30 mouse cellular contexts compared by ENCODE assay signal in genomic region chr5:102568764-102569163, GRCm38 (mm10).
A peak's percentile ranks its signal among the peaks of the same experiment; 100 is the strongest.
DNase-seq lines count a peak whose midpoint lies in the region; ATAC-seq and TF ChIP-seq lines count a peak whose summit lies in the region.
"Had no signal": no experiment of that assay in that cellular context is flagged by ENCODE, and none has a peak within 500 bp of the region (broad histone marks: within the 10 kb centered on the region; RNA-seq: fewer than 3 reads in every experiment).

No protein-coding gene starts in this region.

- H3K4me3 ChIP-seq in lung, postnatal 0 days (ENCODE audit: low read depth, low read length) = no peak overlapping the region
- no peak overlapping the region for H3K4me3 ChIP-seq in lung, adult 2 months (replicated peaks; ENCODE audit: extremely low read depth, low read depth, low read length)
- H3K4me3 ChIP-seq in hindbrain, embryonic 14.5 days (replicated peaks; ENCODE audit: low read length) = no peak overlapping the region
- no peak overlapping the region for H3K4me3 ChIP-seq in heart, embryonic 11.5 days (ENCODE audit: low read depth, low read length)
- H3K4me3 ChIP-seq: embryonic facial prominence, embryonic 13.5 days; forebrain, embryonic 10.5 days; forebrain, embryonic 15.5 days; gastrocnemius, adult 2 months; heart, adult 2 months; heart, embryonic 13.5 days; hindbrain, embryonic 10.5 days; kidney, embryonic 15.5 days; layer of hippocampus, adult 2 months; liver, embryonic 12.5 days; megakaryocyte, embryonic 14.5 days; midbrain, embryonic 12.5 days; neural tube, embryonic 13.5 days had no signal

- H3K27me3 ChIP-seq in lung, postnatal 0 days (replicated peaks; ENCODE audit: insufficient read depth, low read length) = no peaks in the 10 kb centered on the region
- no peaks in the 10 kb centered on the region for H3K27me3 ChIP-seq in hindbrain, embryonic 14.5 days (ENCODE audit: control insufficient read depth, insufficient read depth, low read length)
- H3K27me3 ChIP-seq in heart, embryonic 11.5 days (ENCODE audit: control insufficient read depth, insufficient read depth, low read length) = no peaks in the 10 kb centered on the region
- H3K27me3 ChIP-seq: embryonic facial prominence, embryonic 13.5 days; forebrain, embryonic 15.5 days; heart, embryonic 13.5 days; kidney, embryonic 15.5 days; liver, embryonic 12.5 days; megakaryocyte, embryonic 14.5 days; midbrain, embryonic 12.5 days; neural tube, embryonic 13.5 days had no signal

- 60% methylated on average over 5 of the region's 5 CpGs for WGBS in lung, postnatal 0 days
- WGBS in lung, adult 2 months = 59% methylated on average over 5 of the region's 5 CpGs
- WGBS in hindbrain, embryonic 14.5 days = 71% methylated on average over 5 of the region's 5 CpGs
- WGBS in heart, embryonic 11.5 days (ENCODE audit: insufficient replicate concordance) = 77% methylated on average over 5 of the region's 5 CpGs

- no peak overlapping the region for H3K4me2 ChIP-seq in lung, postnatal 0 days (replicated peaks; ENCODE audit: low read depth, low read length)
- H3K4me2 ChIP-seq in hindbrain, embryonic 14.5 days (replicated peaks) = no peak overlapping the region
- no peak overlapping the region for H3K4me2 ChIP-seq in heart, embryonic 11.5 days
- H3K4me2 ChIP-seq: embryonic facial prominence, embryonic 13.5 days; forebrain, embryonic 15.5 days; heart, embryonic 13.5 days; kidney, embryonic 15.5 days; liver, embryonic 12.5 days; midbrain, embryonic 12.5 days; neural tube, embryonic 13.5 days had no signal

- peak; percentile 66 for ATAC-seq in lung, postnatal 0 days
- ATAC-seq in hindbrain, embryonic 14.5 days (ENCODE audit: low FRiP score) = no peak
- ATAC-seq in heart, embryonic 11.5 days (replicated peaks; ENCODE audit: insufficient number of reproducible peaks, low FRiP score, low TSS enrichment) = no peak
- ATAC-seq: CD4-positive, CD25-positive, alpha-beta regulatory T cell, adult 4 months; forebrain, embryonic 15.5 days; intestine, postnatal 0 days; liver, embryonic 12.5 days; liver, postnatal 0 days had no signal

- TF ChIP-seq POLR2A in lung, adult 2 months (IDR thresholded peaks at IDR 0.05; ENCODE audit: borderline replicate concordance, extremely low read depth, low read depth, low read length) = no peak

- no peaks in the 10 kb centered on the region for H3K9me3 ChIP-seq in lung, postnatal 0 days (ENCODE audit: low read length)
- no peaks in the 10 kb centered on the region for H3K9me3 ChIP-seq in hindbrain, embryonic 14.5 days (ENCODE audit: control insufficient read depth, low read length)
- no peaks in the 10 kb centered on the region for H3K9me3 ChIP-seq in heart, embryonic 11.5 days (replicated peaks; ENCODE audit: control insufficient read depth, low read length)
- H3K9me3 ChIP-seq: embryonic facial prominence, embryonic 13.5 days; forebrain, embryonic 10.5 days; forebrain, embryonic 15.5 days; heart, embryonic 13.5 days; hindbrain, embryonic 10.5 days; kidney, embryonic 15.5 days; liver, embryonic 12.5 days; midbrain, embryonic 12.5 days; neural tube, embryonic 13.5 days had no signal

- no peak overlapping the region for H3K27ac ChIP-seq in lung, postnatal 0 days (ENCODE audit: low read length)
- H3K27ac ChIP-seq in hindbrain, embryonic 14.5 days = no peak overlapping the region
- H3K27ac ChIP-seq in heart, embryonic 11.5 days (ENCODE audit: low read depth, low read length) = no peak overlapping the region
- H3K27ac ChIP-seq: embryonic facial prominence, embryonic 13.5 days; forebrain, embryonic 10.5 days; forebrain, embryonic 15.5 days; gastrocnemius, adult 2 months; heart, adult 2 months; heart, embryonic 13.5 days; hindbrain, embryonic 10.5 days; kidney, embryonic 15.5 days; layer of hippocampus, adult 2 months; liver, embryonic 12.5 days; midbrain, embryonic 12.5 days; neural tube, embryonic 13.5 days had no signal

- no peaks in the 10 kb centered on the region for H3K36me3 ChIP-seq in lung, postnatal 0 days (ENCODE audit: insufficient read depth, low read length)
- H3K36me3 ChIP-seq in hindbrain, embryonic 14.5 days (replicated peaks; ENCODE audit: control insufficient read depth, insufficient read depth) = no peaks in the 10 kb centered on the region
- H3K36me3 ChIP-seq in heart, embryonic 11.5 days (ENCODE audit: control insufficient read depth, insufficient read depth, low read length) = no peaks in the 10 kb centered on the region
- H3K36me3 ChIP-seq: embryonic facial prominence, embryonic 13.5 days; forebrain, embryonic 10.5 days; forebrain, embryonic 15.5 days; heart, embryonic 13.5 days; hindbrain, embryonic 10.5 days; kidney, embryonic 15.5 days; liver, embryonic 12.5 days; midbrain, embryonic 12.5 days; neural tube, embryonic 13.5 days had no signal

- H3K9ac ChIP-seq in lung, postnatal 0 days (replicated peaks; ENCODE audit: low read depth) = no peak overlapping the region
- H3K9ac ChIP-seq in hindbrain, embryonic 14.5 days = no peak overlapping the region
- no peak overlapping the region for H3K9ac ChIP-seq in heart, embryonic 11.5 days (ENCODE audit: low read depth, low read length)
- H3K9ac ChIP-seq: embryonic facial prominence, embryonic 13.5 days; forebrain, embryonic 15.5 days; heart, embryonic 13.5 days; kidney, embryonic 15.5 days; liver, embryonic 12.5 days; liver, postnatal 0 days; midbrain, embryonic 12.5 days; neural tube, embryonic 13.5 days had no signal

- no peaks in the 10 kb centered on the region for H3K4me1 ChIP-seq in lung, postnatal 0 days (ENCODE audit: insufficient read depth, low read depth, low read length)
- no peaks in the 10 kb centered on the region for H3K4me1 ChIP-seq in lung, adult 2 months (ENCODE audit: control insufficient read depth, insufficient read depth, low read length)
- H3K4me1 ChIP-seq in hindbrain, embryonic 14.5 days (replicated peaks; ENCODE audit: control insufficient read depth, insufficient read depth, low read length) = no peaks in the 10 kb centered on the region
- no peaks in the 10 kb centered on the region for H3K4me1 ChIP-seq in heart, embryonic 11.5 days (ENCODE audit: control insufficient read depth, insufficient read depth, low read length)
- H3K4me1 ChIP-seq: forebrain, embryonic 10.5 days; forebrain, embryonic 15.5 days; heart, embryonic 13.5 days; hindbrain, embryonic 10.5 days; kidney, embryonic 15.5 days; liver, embryonic 12.5 days; megakaryocyte, embryonic 14.5 days; midbrain, embryonic 12.5 days had no signal

- 0 out of 2 replicates have a peak, but pooled peaks have one; percentile 38 for TF ChIP-seq EP300 in lung, postnatal 0 days (IDR thresholded peaks at IDR 0.05)

- no peak for TF ChIP-seq CTCF in lung, postnatal 0 days (IDR thresholded peaks at IDR 0.05)
- no peak for TF ChIP-seq CTCF in lung, adult 2 months (IDR thresholded peaks at IDR 0.05; ENCODE audit: insufficient read depth, low read length)

- peak; percentile 48 for DNase-seq in lung, postnatal 0 days (ENCODE audit: low spot score)
- no peak for DNase-seq in lung, adult 2 months
- peak; percentile 8 to 23 for DNase-seq in adrenal gland, postnatal 36 days
- DNase-seq in lung, postnatal 36 days = peak; percentile 39
- no peak for DNase-seq in frontal cortex, postnatal 14 days (ENCODE audit: low spot score in 2 of 2)
- DNase-seq in hindbrain, embryonic 14.5 days (ENCODE audit: low spot score) = no peak
- DNase-seq: cerebellum, adult 11-12 months; cerebellum, adult 9-11 months; embryo, embryonic 11 days; gastrocnemius, adult 2 months; gastrocnemius, postnatal 36 days; heart, adult 2 months; heart, postnatal 10 days; kidney, postnatal 36 days; liver, postnatal 0 days; right cerebral cortex, postnatal 4 days had no signal

Comparison
In these comparisons a context has a peak if more than half of its experiments do, and no peak if none do; other contexts are left out.
1. DNase-seq: peak in lung, postnatal 0 days (single experiment), adrenal gland, postnatal 36 days (2 of 2) and lung, postnatal 36 days (single experiment); none in lung, adult 2 months (single experiment), frontal cortex, postnatal 14 days (0 of 2) and hindbrain, embryonic 14.5 days (single experiment).